Mouse (Mus musculus): ENCODE data around the gene Susd1. TPM values are rescaled to one million over a fixed set of nuclear protein-coding genes. Genes with fewer than 3 reads are reported as not detected.
"Not testable (repeated sequence)": the region's sequence is repeated elsewhere in the genome, so short reads cannot be mapped to it uniquely, and the experiment has no call there.

Gene Susd1
- polyA plus RNA-seq, 1 experiment from 2014 or later, result 1.3 TPM

- no peak overlapping the region for H3K27ac ChIP-seq
- no peak for ATAC-seq (ENCODE audit: low FRiP score, low read depth)
- no peaks in the 10 kb centered on the region for H3K4me1 ChIP-seq
- 89% methylated on average over 8 of the region's 8 CpGs for WGBS
- H3K9ac ChIP-seq, result no peak overlapping the region
- H3K9me3 ChIP-seq, result no peaks in the 10 kb centered on the region
- H3K36me3 ChIP-seq, result no peaks in the 10 kb centered on the region
- H3K4me3 ChIP-seq, result no peak overlapping the region
- H3K27me3 ChIP-seq (replicated peaks), result no peaks in the 10 kb centered on the region
- H3K4me2 ChIP-seq (replicated peaks), result no peak overlapping the region
Observed at GRCm38 (mm10) chr4:59302387-59302786, 136.0 kb downstream of the Susd1 start.

- ATAC-seq (ENCODE audit: low FRiP score, low read depth), result no peak
- H3K9me3 ChIP-seq, result no peaks in the 10 kb centered on the region
- no peaks in the 10 kb centered on the region for H3K4me1 ChIP-seq
- no peak overlapping the region for H3K4me3 ChIP-seq
- H3K9ac ChIP-seq, result no peak overlapping the region
- 90% methylated on average over 9 of the region's 9 CpGs for WGBS
- no peaks in the 10 kb centered on the region for H3K36me3 ChIP-seq
- H3K27me3 ChIP-seq (replicated peaks), result no peaks in the 10 kb centered on the region
- H3K27ac ChIP-seq, result no peak overlapping the region
- H3K4me2 ChIP-seq (replicated peaks), result no peak overlapping the region
Observed at GRCm38 (mm10) chr4:59301025-59301815, 137.2 kb downstream of the Susd1 start.

GRCm38 (mm10) chr4:59298719-59299496, 139.5 kb downstream of the Susd1 start:
- H3K9me3 ChIP-seq, result no peaks in the 10 kb centered on the region
- no peak for ATAC-seq (ENCODE audit: low FRiP score, low read depth)
- no peaks in the 10 kb centered on the region for H3K27me3 ChIP-seq (replicated peaks)
- no peak overlapping the region for H3K9ac ChIP-seq
- no peak overlapping the region for H3K27ac ChIP-seq
- no peak overlapping the region for H3K4me3 ChIP-seq
- H3K4me2 ChIP-seq (replicated peaks), result no peak overlapping the region
- WGBS, result 85% methylated on average over 7 of the region's 7 CpGs
- H3K36me3 ChIP-seq, result no peaks in the 10 kb centered on the region
- no peaks in the 10 kb centered on the region for H3K4me1 ChIP-seq

DNA sequence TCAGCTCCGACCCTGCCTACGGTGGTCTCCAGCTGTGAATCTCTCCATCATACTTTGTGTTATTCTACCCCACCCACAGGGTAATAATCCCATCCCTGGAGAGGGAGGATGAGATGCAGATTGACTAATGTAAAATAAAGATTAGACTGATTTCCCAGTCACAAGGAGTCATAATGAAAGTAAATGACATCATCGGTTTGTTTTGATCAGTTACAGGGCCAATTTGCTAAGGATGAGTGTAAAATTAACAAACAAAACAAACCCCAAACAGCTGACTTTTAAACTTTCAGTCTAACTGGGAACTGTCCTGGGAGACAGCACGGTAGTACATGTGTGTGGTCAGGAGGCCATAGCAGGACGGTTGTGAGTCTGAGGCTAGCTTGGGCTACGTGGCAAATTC, 143.3 kb downstream of the Susd1 start:
- Histone ChIP-seq H3K27ac (no peak overlapping the region), H3K4me2 (replicated peaks) (no peak overlapping the region), H3K27me3 (replicated peaks) (no peaks in the 10 kb centered on the region), H3K9me3 (no peaks in the 10 kb centered on the region), H3K9ac (no peak overlapping the region), H3K4me1 (no peaks in the 10 kb centered on the region), H3K36me3 (no peaks in the 10 kb centered on the region), H3K4me3 (no peak overlapping the region)
- no peak for ATAC-seq (ENCODE audit: low FRiP score, low read depth)
- 85% methylated on average over 6 of the region's 6 CpGs for WGBS

- no peaks in the 10 kb centered on the region for H3K4me1 ChIP-seq
- no peak overlapping the region for H3K4me3 ChIP-seq
- H3K27me3 ChIP-seq (replicated peaks), result no peaks in the 10 kb centered on the region
- no peak overlapping the region for H3K27ac ChIP-seq
- H3K4me2 ChIP-seq (replicated peaks), result no peak overlapping the region
- ATAC-seq (ENCODE audit: low FRiP score, low read depth), result no peak
- no peak overlapping the region for H3K9ac ChIP-seq
- no peaks in the 10 kb centered on the region for H3K9me3 ChIP-seq
- 86% methylated on average over 3 of the region's 3 CpGs for WGBS
- no peaks in the 10 kb centered on the region for H3K36me3 ChIP-seq
Observed at GRCm38 (mm10) chr4:59294661-59295060, 143.8 kb downstream of the Susd1 start.

DNA sequence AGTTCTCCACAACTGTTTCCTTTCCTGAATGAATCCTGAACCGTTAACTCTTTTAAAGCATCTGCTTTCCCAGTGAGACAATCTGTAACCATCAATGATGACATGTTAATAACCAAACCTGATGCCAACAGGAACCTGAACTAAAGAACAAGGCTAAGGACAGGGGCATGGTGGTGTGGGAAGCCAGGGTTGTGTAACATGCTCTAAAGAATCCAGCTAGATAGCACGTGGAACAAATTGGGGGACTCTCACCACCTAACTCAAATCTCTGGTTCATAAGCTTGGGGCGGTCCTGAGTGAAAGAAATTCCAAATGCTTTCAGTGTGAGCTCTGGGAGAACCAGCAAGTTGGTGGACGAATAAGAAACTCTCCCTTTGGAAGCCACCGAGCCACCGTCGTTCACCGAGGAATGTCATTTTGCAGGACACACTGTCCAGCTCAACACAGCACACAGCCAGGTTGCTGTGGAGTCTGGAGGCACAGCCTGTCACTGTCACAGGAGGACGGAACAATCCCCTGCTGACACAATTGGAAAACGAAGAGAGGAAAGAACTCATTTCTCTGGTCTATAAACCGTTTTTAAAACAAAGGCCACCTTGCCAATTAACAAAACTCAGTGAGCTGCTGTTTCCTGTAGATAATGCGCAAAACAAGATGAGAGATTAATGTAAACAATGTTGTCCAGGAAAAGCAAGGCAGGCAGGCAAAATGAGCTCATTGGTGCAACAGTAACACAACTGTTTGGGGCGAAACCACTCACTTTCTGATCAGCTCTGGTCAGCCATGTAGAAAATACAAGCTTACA, 146.3 kb downstream of the Susd1 start:
- no peak overlapping the region for H3K27ac ChIP-seq
- H3K27me3 ChIP-seq (replicated peaks), result no peaks in the 10 kb centered on the region
- no peak overlapping the region for H3K4me3 ChIP-seq
- no peaks in the 10 kb centered on the region for H3K4me1 ChIP-seq
- no peaks in the 10 kb centered on the region for H3K9me3 ChIP-seq
- ATAC-seq (ENCODE audit: low FRiP score, low read depth), result no peak
- H3K4me2 ChIP-seq (replicated peaks), result no peak overlapping the region
- WGBS, result 83% methylated on average over 13 of the region's 13 CpGs
- H3K36me3 ChIP-seq, result no peaks in the 10 kb centered on the region
- no peak overlapping the region for H3K9ac ChIP-seq

- 81% methylated on average over 6 of the region's 6 CpGs for WGBS
- H3K27me3 ChIP-seq (replicated peaks), result no peaks in the 10 kb centered on the region
- no peaks in the 10 kb centered on the region for H3K4me1 ChIP-seq
- H3K36me3 ChIP-seq, result no peaks in the 10 kb centered on the region
- no peak overlapping the region for H3K27ac ChIP-seq
- ATAC-seq (ENCODE audit: low FRiP score, low read depth), result no peak
- H3K9me3 ChIP-seq, result no peaks in the 10 kb centered on the region
- H3K4me3 ChIP-seq, result no peak overlapping the region
- H3K9ac ChIP-seq, result no peak overlapping the region
- H3K4me2 ChIP-seq (replicated peaks), result no peak overlapping the region
Observed at GRCm38 (mm10) chr4:59290972-59291576, 147.4 kb downstream of the Susd1 start.

- H3K4me2 ChIP-seq (replicated peaks), result no peak overlapping the region
- no peaks in the 10 kb centered on the region for H3K36me3 ChIP-seq
- no peaks in the 10 kb centered on the region for H3K9me3 ChIP-seq
- no peaks in the 10 kb centered on the region for H3K27me3 ChIP-seq (replicated peaks)
- WGBS, result 73% methylated on average over 2 of the region's 2 CpGs
- no peak for ATAC-seq (ENCODE audit: low FRiP score, low read depth)
- no peak overlapping the region for H3K9ac ChIP-seq
- no peak overlapping the region for H3K4me3 ChIP-seq
- H3K4me1 ChIP-seq, result no peaks in the 10 kb centered on the region
- no peak overlapping the region for H3K27ac ChIP-seq
Observed at GRCm38 (mm10) chr4:59287103-59287502, 151.3 kb downstream of the Susd1 start.

DNA sequence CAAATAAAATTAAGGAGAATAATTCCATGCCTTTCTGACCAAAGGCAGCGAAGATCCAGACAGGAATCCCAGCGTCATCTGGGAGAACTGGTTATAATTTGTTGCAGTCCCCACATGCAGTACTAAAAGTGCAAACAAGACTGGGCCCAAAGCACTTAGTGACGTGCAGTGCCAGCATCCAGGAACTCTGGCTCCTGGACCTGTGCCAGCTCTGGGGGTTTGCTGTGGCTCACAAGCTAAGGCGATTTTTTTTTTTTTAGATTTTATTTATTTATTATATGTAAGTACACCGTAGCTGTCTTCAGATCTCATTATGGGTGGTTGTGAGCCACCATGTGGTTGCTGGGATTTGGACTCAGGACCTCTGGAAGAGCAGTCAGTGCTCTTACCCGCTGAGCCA, 152.1 kb downstream of the Susd1 start:
- not testable (repeated sequence) for H3K9ac ChIP-seq; H3K27me3 ChIP-seq (replicated peaks); H3K36me3 ChIP-seq; ATAC-seq (ENCODE audit: low FRiP score, low read depth); H3K4me2 ChIP-seq (replicated peaks); H3K4me1 ChIP-seq; H3K27ac ChIP-seq; H3K9me3 ChIP-seq; H3K4me3 ChIP-seq
- WGBS, result 86% methylated on average over 6 of the region's 6 CpGs

DNA sequence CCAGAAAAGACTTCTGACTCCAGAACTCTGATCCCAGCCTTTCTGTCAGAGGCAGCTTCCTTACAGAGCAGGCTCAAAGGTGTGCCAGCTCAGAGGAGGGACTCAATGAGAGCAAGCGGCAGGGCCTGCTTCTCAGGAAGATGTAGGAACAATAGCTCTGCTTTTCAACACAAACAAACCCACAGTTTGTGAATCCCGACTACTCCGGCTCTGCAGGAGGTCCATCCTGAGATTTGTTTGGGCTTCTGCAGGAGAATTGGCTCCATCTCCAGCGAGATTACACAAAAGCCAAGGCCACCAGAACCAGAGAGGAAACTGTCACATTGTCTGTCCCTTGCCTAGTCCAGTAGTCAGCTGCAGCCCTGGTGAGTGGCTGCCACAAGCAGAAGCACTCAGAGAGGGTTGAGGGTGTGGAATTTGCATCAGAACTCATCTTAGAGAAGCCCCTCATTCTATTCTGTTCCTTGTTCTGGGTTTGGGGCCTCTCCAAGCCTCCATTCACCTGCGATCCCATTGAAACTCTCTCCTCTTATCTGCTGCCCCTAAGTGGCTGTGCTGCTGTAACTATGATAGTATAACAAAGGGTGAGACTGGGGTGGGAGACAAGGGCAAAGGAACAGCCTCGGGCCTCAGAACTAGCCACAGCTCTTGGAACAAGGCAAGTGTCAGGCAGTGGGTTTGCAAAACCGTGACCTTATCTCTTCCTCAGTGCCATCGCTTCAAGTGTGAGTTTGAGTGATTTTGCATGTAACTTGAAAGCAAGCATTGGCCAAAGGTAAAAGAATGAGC, 155.5 kb downstream of the Susd1 start:
- WGBS, result 47% methylated on average over 8 of the region's 8 CpGs
- H3K4me1 ChIP-seq, result no peaks in the 10 kb centered on the region
- no peak overlapping the region for H3K4me2 ChIP-seq (replicated peaks)
- no peaks in the 10 kb centered on the region for H3K9me3 ChIP-seq
- no peak overlapping the region for H3K27ac ChIP-seq
- ATAC-seq (ENCODE audit: low FRiP score, low read depth), result no peak
- no peak overlapping the region for H3K4me3 ChIP-seq
- H3K9ac ChIP-seq, result no peak overlapping the region
- H3K27me3 ChIP-seq (replicated peaks), result no peaks in the 10 kb centered on the region
- no peaks in the 10 kb centered on the region for H3K36me3 ChIP-seq

- no peaks in the 10 kb centered on the region for H3K4me1 ChIP-seq
- no peaks in the 10 kb centered on the region for H3K9me3 ChIP-seq
- H3K4me3 ChIP-seq, result no peak overlapping the region
- H3K4me2 ChIP-seq (replicated peaks), result no peak overlapping the region
- no peaks in the 10 kb centered on the region for H3K36me3 ChIP-seq
- no peaks in the 10 kb centered on the region for H3K27me3 ChIP-seq (replicated peaks)
- 64% methylated on average over 7 of the region's 7 CpGs for WGBS
- no peak for ATAC-seq (ENCODE audit: low FRiP score, low read depth)
- H3K27ac ChIP-seq, result no peak overlapping the region
- no peak overlapping the region for H3K9ac ChIP-seq
Observed at GRCm38 (mm10) chr4:59282137-59282536, 156.3 kb downstream of the Susd1 start.
